Mouse (Mus musculus) spleen, adult 18-20 months (tissue): ENCODE data around the gene Padi1.
A peak's percentile ranks its signal among the peaks of the same experiment; 100 is the strongest.

ENCODE experiments used
- DNase-seq, 2 experiments: peaks; one replicate each; pipeline ENCODE4 v3.0.0; 2022; ENCODE audit warnings: mixed read lengths in 2 of 2

The Padi1 gene

GRCm38 (mm10) chr4:140845666-140846065, at the start of gene Padi1:
Gene Padi1 (minus strand): TSS chr4:140845778.
- no peak for DNase-seq

- no peak for DNase-seq
Observed at GRCm38 (mm10) chr4:140892163-140892530, 46.6 kb upstream of the Padi1 start.

GRCm38 (mm10) chr4:140891525-140892162, 46.1 kb upstream of the Padi1 start:
- no peak for DNase-seq

GRCm38 (mm10) chr4:140883852-140884251, 38.3 kb upstream of the Padi1 start:
- DNase-seq, result no peak

- no peak for DNase-seq
Observed at GRCm38 (mm10) chr4:140882981-140883380, 37.4 kb upstream of the Padi1 start.

GRCm38 (mm10) chr4:140882365-140882764, 36.8 kb upstream of the Padi1 start:
- no peak for DNase-seq

GRCm38 (mm10) chr4:140881771-140882170, 36.2 kb upstream of the Padi1 start:
- no peak for DNase-seq

- no peak for DNase-seq
Observed at GRCm38 (mm10) chr4:140881026-140881670, 35.6 kb upstream of the Padi1 start.

- DNase-seq, result no peak
Observed at GRCm38 (mm10) chr4:140880207-140880606, 34.6 kb upstream of the Padi1 start.

- no peak for DNase-seq
Observed at GRCm38 (mm10) chr4:140879739-140880138, 34.2 kb upstream of the Padi1 start.

GRCm38 (mm10) chr4:140879116-140879515, 33.5 kb upstream of the Padi1 start:
- DNase-seq, result no peak

GRCm38 (mm10) chr4:140878655-140879054, 33.1 kb upstream of the Padi1 start:
- no peak for DNase-seq

GRCm38 (mm10) chr4:140877441-140877840, 31.9 kb upstream of the Padi1 start:
- no peak for DNase-seq

- DNase-seq, result no peak
Observed at GRCm38 (mm10) chr4:140876681-140877080, 31.1 kb upstream of the Padi1 start.

- no peak for DNase-seq
Observed at GRCm38 (mm10) chr4:140876161-140876560, 30.6 kb upstream of the Padi1 start.

GRCm38 (mm10) chr4:140873011-140873410, 27.4 kb upstream of the Padi1 start:
- DNase-seq, result no peak

- DNase-seq, result no peak
Observed at GRCm38 (mm10) chr4:140872686-140872992, 27.1 kb upstream of the Padi1 start.

GRCm38 (mm10) chr4:140871851-140872685, 26.5 kb upstream of the Padi1 start:
- no peak for DNase-seq

- DNase-seq, result no peak
Observed at GRCm38 (mm10) chr4:140871376-140871775, 25.8 kb upstream of the Padi1 start.

GRCm38 (mm10) chr4:140870876-140871275, 25.3 kb upstream of the Padi1 start:
- no peak for DNase-seq

GRCm38 (mm10) chr4:140869945-140870344, 24.4 kb upstream of the Padi1 start:
- DNase-seq, result no peak

- peak; percentile 39 to 47 for DNase-seq
Observed at GRCm38 (mm10) chr4:140868484-140869190, 23.1 kb upstream of the Padi1 start.

GRCm38 (mm10) chr4:140862036-140862650, 16.6 kb upstream of the Padi1 start:
- no peak for DNase-seq
